Mouse (Mus musculus): ENCODE measurements around the gene Msl2. TPM values are rescaled to one million over a fixed set of nuclear protein-coding genes. Genes with fewer than 3 reads are reported as not detected.

Gene Msl2
- polyA plus RNA-seq, 1 experiment from 2014 or later: 3.5 TPM

DNA sequence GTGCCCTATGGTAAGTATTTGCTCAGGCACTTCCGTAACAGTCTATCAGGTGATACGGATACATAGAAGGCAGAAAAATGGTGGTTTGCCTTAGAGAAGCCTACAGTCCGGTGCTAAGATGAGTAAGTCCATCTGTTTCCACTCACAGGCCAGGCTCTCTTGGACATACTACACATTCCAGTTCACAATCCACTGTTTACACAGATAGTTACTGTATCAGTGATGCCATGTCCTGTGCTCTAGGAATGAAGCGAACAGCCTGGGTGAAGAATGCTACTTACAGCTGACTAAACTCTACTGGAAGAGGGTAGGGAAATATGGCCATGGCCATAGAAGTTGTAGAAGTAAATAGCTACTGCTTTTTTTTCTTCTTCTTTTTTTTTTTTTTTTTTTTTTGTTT lies 39.4 kb downstream of the Msl2 start:
- Histone ChIP-seq H3K27me3 (ENCODE audit: control insufficient read depth, insufficient read depth, low read length) (no peaks in the 10 kb centered on the region), H3K27ac (replicated peaks) (no peak overlapping the region), H3K4me3 (ENCODE audit: low read depth, low read length) (no peak overlapping the region), H3K9ac (ENCODE audit: low read length) (no peak overlapping the region), H3K36me3 (ENCODE audit: control insufficient read depth, insufficient read depth, low read length) (peaks cover 4% of the 10 kb centered on the region; the same call in 1 of the 2 replicates), H3K9me3 (ENCODE audit: control insufficient read depth, low read length) (no peaks in the 10 kb centered on the region), H3K4me1 (replicated peaks; ENCODE audit: control insufficient read depth, insufficient read depth) (no peaks in the 10 kb centered on the region), H3K4me2 (replicated peaks; ENCODE audit: low read depth) (no peak overlapping the region)
- ATAC-seq (ENCODE audit: low FRiP score, low TSS enrichment): no peak
- TF ChIP-seq CTCF (IDR thresholded peaks at IDR 0.05; ENCODE audit: low read depth) (no peak), EP300 (optimal IDR thresholded peaks at IDR 0.05) (no peak)
- 61% methylated on average over 4 of the region's 4 CpGs for WGBS
- DNase-seq (ENCODE audit: low spot score): no peak

DNA sequence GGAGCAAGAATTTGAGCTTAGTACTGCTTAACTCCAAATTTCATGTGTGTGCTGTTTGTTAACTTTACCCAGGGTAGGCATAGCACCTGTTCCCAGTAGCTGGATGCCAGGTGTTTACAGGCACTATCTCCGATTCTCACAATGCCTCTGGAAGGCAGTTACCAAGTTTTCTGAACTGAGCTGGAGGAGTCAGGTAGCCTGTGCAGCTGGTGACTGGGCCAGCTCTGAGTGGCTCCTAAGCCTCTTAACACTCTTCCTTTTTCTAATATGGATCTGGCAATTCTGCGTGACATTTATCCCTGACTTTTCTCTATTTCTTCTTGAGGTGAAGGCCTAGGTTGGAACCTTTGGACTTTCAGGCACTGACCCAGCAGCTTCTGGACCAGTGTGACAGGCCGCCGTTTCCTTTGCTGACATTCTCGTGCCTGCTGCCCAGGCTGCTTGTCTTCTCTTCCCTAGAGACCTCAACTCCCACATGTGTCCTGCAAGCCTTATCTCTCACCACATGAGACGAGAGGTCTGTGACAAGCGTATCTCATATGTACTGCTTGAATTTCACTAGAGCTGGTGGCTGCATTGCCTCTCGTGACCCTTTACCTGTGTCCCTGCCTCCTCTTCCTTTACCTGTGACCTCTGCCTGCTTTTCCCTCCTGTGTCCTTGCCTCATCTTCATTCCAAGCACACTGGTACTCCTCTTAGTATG lies 40.4 kb downstream of the Msl2 start:
- Histone ChIP-seq H3K9me3 (ENCODE audit: control insufficient read depth, low read length) (no peaks in the 10 kb centered on the region), H3K36me3 (ENCODE audit: control insufficient read depth, insufficient read depth, low read length) (peaks cover 4% of the 10 kb centered on the region; the same call in 1 of the 2 replicates), H3K27ac (replicated peaks) (no peak overlapping the region), H3K4me3 (ENCODE audit: low read depth, low read length) (no peak overlapping the region), H3K4me2 (replicated peaks; ENCODE audit: low read depth) (no peak overlapping the region), H3K4me1 (replicated peaks; ENCODE audit: control insufficient read depth, insufficient read depth) (no peaks in the 10 kb centered on the region), H3K27me3 (ENCODE audit: control insufficient read depth, insufficient read depth, low read length) (no peaks in the 10 kb centered on the region), H3K9ac (ENCODE audit: low read length) (no peak overlapping the region)
- no peak for ATAC-seq (ENCODE audit: low FRiP score, low TSS enrichment)
- TF ChIP-seq CTCF (IDR thresholded peaks at IDR 0.05; ENCODE audit: low read depth): no peak
- no peak for TF ChIP-seq EP300 (optimal IDR thresholded peaks at IDR 0.05)
- 84% methylated on average over 8 of the region's 8 CpGs for WGBS
- DNase-seq (ENCODE audit: low spot score): no peak

DNA sequence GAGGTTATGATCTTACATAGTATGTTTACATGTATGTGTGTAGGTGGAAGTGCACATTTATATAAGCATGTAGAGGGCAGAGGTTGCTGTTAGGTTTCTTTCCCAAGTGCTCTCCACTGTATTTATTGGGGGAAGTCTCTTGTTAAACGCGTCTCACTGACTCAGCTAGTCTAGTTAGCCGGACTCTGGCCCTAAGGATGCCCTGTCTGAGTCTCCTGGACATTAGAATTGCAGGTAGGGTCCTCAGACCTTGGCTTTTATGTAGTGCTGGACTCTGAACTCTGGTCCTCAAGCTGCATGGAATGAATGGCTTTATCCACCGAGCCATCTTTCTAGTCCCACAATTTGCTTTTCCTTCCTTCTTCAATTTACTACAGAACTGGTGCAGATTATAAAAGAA lies 69.7 kb downstream of the Msl2 start:
- no peaks in the 10 kb centered on the region for H3K9me3 ChIP-seq (ENCODE audit: control insufficient read depth, low read length)
- no peaks in the 10 kb centered on the region for H3K27me3 ChIP-seq (ENCODE audit: control insufficient read depth, insufficient read depth, low read length)
- TF ChIP-seq CTCF (IDR thresholded peaks at IDR 0.05; ENCODE audit: low read depth) (no peak), EP300 (optimal IDR thresholded peaks at IDR 0.05) (no peak)
- no peak overlapping the region for H3K9ac ChIP-seq (ENCODE audit: low read length)
- 91% methylated on average over 4 of the region's 4 CpGs for WGBS
- ATAC-seq (ENCODE audit: low FRiP score, low TSS enrichment) (no peak), DNase-seq (ENCODE audit: low spot score) (no peak)
- no peak overlapping the region for H3K4me2 ChIP-seq (replicated peaks; ENCODE audit: low read depth)
- no peaks in the 10 kb centered on the region for H3K4me1 ChIP-seq (replicated peaks; ENCODE audit: control insufficient read depth, insufficient read depth)
- H3K36me3 ChIP-seq (ENCODE audit: control insufficient read depth, insufficient read depth, low read length): peaks cover 6% of the 10 kb centered on the region; the same call in 1 of the 2 replicates
- no peak overlapping the region for H3K4me3 ChIP-seq (ENCODE audit: low read depth, low read length)
- no peak overlapping the region for H3K27ac ChIP-seq (replicated peaks)

DNA sequence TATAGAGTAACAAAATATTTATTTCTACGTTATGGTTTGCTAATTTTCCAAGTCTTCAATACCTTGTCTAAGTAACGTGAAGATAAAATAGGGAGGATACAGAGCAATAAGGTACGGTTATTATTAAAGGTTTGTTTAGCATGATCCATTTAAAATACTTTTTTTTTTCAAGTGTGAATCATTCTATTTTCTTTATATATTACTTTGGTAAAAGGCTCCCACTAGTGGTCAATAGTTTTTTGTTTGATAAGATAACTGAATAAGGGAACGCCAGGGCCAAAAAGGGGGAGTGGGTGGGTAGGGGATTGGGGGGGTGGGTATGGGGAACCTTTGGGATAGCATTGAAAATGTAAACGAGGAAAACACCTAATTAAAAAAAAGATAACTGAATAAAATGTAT lies 79.0 kb downstream of the Msl2 start:
- 66% methylated on average over 5 of the region's 5 CpGs for WGBS

More for the DNA sequence above, 79.0 kb downstream of the Msl2 start:
- Histone ChIP-seq H3K4me1 (replicated peaks; ENCODE audit: control insufficient read depth, insufficient read depth) (no peaks in the 10 kb centered on the region), H3K27me3 (ENCODE audit: control insufficient read depth, insufficient read depth, low read length) (no peaks in the 10 kb centered on the region), H3K4me2 (replicated peaks; ENCODE audit: low read depth) (no peak overlapping the region), H3K9me3 (ENCODE audit: control insufficient read depth, low read length) (no peaks in the 10 kb centered on the region), H3K27ac (replicated peaks) (no peak overlapping the region), H3K36me3 (ENCODE audit: control insufficient read depth, insufficient read depth, low read length) (0 out of 2 replicates have a peak, but pooled peaks cover 3% of the 10 kb centered on the region), H3K9ac (ENCODE audit: low read length) (no peak overlapping the region), H3K4me3 (ENCODE audit: low read depth, low read length) (no peak overlapping the region)
- no peak for ATAC-seq (ENCODE audit: low FRiP score, low TSS enrichment)
- DNase-seq (ENCODE audit: low spot score): no peak
- TF ChIP-seq CTCF (IDR thresholded peaks at IDR 0.05; ENCODE audit: low read depth) (peak; percentile 33; the same call in 1 of the 2 replicates), EP300 (optimal IDR thresholded peaks at IDR 0.05) (no peak)

Other genes starting within 250 kb of the Msl2 start
- 28.7 and 29.9 TPM in 2 replicates for gene Pccb, start 39.2 kb upstream of the Msl2 start, polyA plus RNA-seq (2015; fragmentation: Nextera tagmentation; extraction: Ambion mirVana)
- 6.8 TPM in 2 replicates for gene Ppp2r3a, start 177.7 kb downstream of the Msl2 start, polyA plus RNA-seq (2015; fragmentation: Nextera tagmentation; extraction: Ambion mirVana)